Mouse (Mus musculus) CH12.LX (cell line): Measurements from ENCODE around the gene Sbno1.

Experiments used
- BHLHE40 ChIP-seq: IDR thresholded peaks from 2 replicates; pipeline ENCODE4 v1.6.1; 2011; ENCODE audit warnings: mild to moderate bottlenecking, low read depth, low read length, improper control_type of control experiment
- CHD1 ChIP-seq: IDR thresholded peaks from 2 replicates; pipeline ENCODE4 v1.6.1; 2012; ENCODE audit warnings: low read depth, low read length, improper control_type of control experiment, inconsistent platforms
- CTCF ChIP-seq, 2 experiments: IDR thresholded peaks in 1 of 2; conservative IDR thresholded peaks in 1 of 2; 2 replicates each; pipeline ENCODE4 v1.5.1; 2011 to 2012; ENCODE audit warnings: low read depth in 2 of 2, low read length in 2 of 2, improper control_type of control experiment in 1 of 2, inconsistent platforms in 1 of 2, mild to moderate bottlenecking in 1 of 2, moderate library complexity in 1 of 2
- E2F4 ChIP-seq: IDR thresholded peaks from 2 replicates; pipeline ENCODE4 v1.6.1; 2011; ENCODE audit warnings: low read depth, low read length, improper control_type of control experiment; ENCODE audit not compliant: insufficient replicate concordance
- HCFC1 ChIP-seq: IDR thresholded peaks from 2 replicates; pipeline ENCODE4 v1.6.1; 2012; ENCODE audit warnings: low read depth, mild to moderate bottlenecking, inconsistent platforms, low read length, improper control_type of control experiment
- NELFE ChIP-seq: IDR thresholded peaks from 2 replicates; pipeline ENCODE4 v1.6.1; 2011; ENCODE audit warnings: low read depth, low read length, improper control_type of control experiment
- POLR2A ChIP-seq: IDR thresholded peaks from 2 replicates; pipeline ENCODE4 v1.6.1; 2011; ENCODE audit warnings: low read depth, mild to moderate bottlenecking, improper control_type of control experiment, low read length
- TCF12 ChIP-seq: IDR thresholded peaks from 2 replicates; pipeline ENCODE4 v1.6.1; 2014; ENCODE audit warnings: low read depth, mild to moderate bottlenecking, inconsistent platforms, low read length, improper control_type of control experiment
- ZMIZ1 ChIP-seq: IDR thresholded peaks from 2 replicates; pipeline ENCODE4 v1.6.1; 2012; ENCODE audit warnings: low read depth, mild to moderate bottlenecking, inconsistent platforms, low read length, improper control_type of control experiment

GRCm38 (mm10) chr5:124353011-124353725 lies 72.6 kb downstream of the Sbno1 start:
- no peak for TF ChIP-seq ZMIZ1
- TF ChIP-seq POLR2A, result no peak
- no peak for TF ChIP-seq E2F4
- no peak for TF ChIP-seq CHD1
- TF ChIP-seq CTCF (conservative IDR thresholded peaks at IDR 0.05 in 1 of 2, IDR thresholded peaks at IDR 0.05 in 1 of 2; ENCODE audit: low read depth in 2 of 2, low read length in 2 of 2), result no peak
- no peak for TF ChIP-seq TCF12
- TF ChIP-seq NELFE, result no peak
- no peak for TF ChIP-seq HCFC1
- TF ChIP-seq BHLHE40, result 0 out of 2 replicates have a peak, but pooled peaks have one; percentile 6
